Mouse (Mus musculus): ENCODE results near the gene Adra1b. TPM values are rescaled to one million over a fixed set of nuclear protein-coding genes. Genes with fewer than 3 reads are reported as not detected.

Adra1b gene
- not detected for total RNA-seq (2023)

GRCm38 (mm10) chr11:43901051-43901654 is at the start of gene Adra1b:
Adra1b (minus strand) TSS chr11:43901210.

DNA sequence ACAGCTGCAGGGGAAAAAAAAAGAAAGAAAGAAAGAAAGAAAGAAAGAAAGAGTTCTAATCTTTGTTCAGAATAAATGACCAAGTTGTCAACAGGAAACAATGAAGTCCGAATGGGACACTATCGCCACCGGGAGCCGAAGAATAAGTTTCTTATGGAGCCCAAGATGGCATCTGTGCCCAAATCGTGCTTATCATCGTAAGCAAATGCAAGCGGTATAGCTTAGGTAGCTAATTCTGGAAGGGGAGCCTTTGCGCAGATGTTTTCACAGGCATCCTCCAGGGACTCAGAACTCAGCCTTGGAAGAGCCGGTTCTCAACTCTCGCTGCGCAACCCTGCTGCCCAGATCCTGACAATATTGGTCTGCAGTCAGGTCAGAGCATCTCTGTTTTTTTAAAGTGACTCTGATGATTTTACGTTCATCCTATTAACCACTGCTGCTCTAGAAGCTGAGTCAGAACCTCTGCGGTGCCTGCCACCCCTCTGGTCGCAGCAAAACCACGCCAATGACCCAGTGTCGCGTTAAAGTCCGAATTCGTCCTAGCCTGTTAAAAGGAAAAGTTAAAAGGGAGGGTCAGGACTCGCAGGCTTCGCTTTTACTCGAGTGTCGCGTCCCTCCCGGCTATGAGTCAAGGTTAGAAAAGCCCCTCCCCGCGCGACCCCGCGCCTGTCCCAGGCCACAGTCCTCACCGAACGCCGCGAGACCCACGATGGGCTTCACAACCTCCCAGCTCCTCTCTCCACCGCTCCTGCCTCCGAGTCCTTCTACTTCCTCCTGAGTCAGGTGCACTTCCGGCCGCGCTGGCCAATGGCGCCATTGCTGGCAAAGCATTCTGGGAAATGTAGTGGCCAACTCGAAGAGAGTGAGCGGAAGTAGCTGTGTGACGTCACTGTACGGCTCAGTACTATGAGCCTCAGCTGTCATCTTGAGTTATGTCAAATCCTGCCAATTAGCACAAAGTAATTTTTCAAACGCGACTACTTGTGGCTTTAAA is 153.5 kb downstream of the Adra1b start, which contains the start of gene Ttc1:
Gene Ttc1, minus strand, starts transcription at position 776 of the 994 bp plus-strand sequence.

Other genes with a start within 250 kb of the Adra1b start
- 80.4 TPM for gene Pwwp2a, start 219.2 kb downstream of the Adra1b start, total RNA-seq (2023)
- 45.5 TPM for gene Ttc1, start 153.2 kb downstream of the Adra1b start, total RNA-seq (2023)

All from CD4-positive naive resting alpha-beta T cell, adult 57 days (primary cell).